Mouse (Mus musculus) spleen, postnatal 10 days (tissue): Measurements from ENCODE around the gene Oxsr1.
A peak's percentile ranks its signal among the peaks of the same experiment; 100 is the strongest.

Experiments
- DNase-seq, 2 experiments: peaks; one replicate each; pipeline ENCODE4 v3.0.0; 2021 to 2022; ENCODE audit warnings: low spot score in 2 of 2

Oxsr1 gene

DNA sequence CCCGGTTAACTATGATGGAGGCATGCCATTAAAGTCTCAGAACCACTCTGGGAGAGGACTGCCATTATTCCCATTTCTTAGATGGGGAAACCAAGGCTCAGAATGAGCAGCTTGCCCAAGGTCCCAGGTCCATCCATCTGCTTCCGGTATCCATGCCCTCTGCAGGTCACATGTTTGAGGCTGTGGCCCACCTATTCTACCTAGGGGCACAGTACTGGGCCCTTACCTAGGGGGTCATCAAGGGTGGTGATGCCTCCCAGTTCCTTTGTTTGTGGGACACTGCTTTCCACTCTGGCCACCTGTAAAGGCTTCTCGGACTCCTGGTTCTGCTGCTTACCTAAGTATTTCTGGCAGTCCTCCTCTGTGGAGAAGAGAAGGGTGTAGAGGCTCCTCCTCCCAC lies 16.1 kb upstream of the Oxsr1 start:
- DNase-seq: no peak

GRCm38 (mm10) chr9:119337842-119338241 lies 15.6 kb upstream of the Oxsr1 start:
- DNase-seq: no peak

- DNase-seq: no peak
Measured at GRCm38 (mm10) chr9:119335571-119335970, 13.3 kb upstream of the Oxsr1 start.

DNA sequence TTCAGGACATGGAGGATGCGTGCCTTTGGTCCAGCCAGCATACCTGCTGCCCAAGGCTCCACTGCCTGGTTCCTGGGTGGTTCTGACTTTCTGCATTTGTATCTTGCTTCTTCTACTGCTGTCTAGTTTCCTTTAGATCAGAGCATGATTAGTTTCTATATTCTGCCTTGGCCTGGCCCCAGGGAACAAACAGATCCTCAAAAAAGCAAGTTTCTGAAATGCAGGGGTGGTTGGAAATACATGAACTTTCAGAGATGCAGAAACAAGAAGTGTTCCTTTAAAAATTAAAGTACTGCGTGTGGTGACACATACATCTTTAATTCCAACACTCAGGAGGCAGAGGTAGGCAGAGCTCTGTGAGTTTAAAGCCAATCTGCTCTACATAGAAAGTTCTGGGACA lies 12.6 kb upstream of the Oxsr1 start:
- DNase-seq: no peak

DNA sequence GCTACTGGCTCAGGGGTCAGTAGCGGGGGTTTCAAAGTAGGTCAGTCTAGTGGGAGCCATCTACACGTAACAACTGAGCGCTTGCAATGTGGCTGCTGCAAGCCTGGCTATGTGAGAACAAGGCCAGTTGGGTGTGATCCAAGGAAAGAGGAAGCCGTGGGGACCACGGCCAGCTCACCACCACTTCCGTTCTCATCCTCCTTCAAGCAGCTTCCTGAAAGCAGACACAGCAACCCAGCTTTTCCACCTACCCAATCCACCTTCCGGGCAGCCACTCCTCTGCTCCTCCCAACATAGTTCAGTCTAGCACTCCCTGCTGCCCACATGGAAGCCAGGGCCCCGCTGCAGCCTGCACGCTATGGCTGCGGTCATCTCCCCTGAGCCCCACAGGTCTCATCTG lies 12.1 kb upstream of the Oxsr1 start:
- peak in 1 of 2 experiments; percentile 45 for DNase-seq

DNA sequence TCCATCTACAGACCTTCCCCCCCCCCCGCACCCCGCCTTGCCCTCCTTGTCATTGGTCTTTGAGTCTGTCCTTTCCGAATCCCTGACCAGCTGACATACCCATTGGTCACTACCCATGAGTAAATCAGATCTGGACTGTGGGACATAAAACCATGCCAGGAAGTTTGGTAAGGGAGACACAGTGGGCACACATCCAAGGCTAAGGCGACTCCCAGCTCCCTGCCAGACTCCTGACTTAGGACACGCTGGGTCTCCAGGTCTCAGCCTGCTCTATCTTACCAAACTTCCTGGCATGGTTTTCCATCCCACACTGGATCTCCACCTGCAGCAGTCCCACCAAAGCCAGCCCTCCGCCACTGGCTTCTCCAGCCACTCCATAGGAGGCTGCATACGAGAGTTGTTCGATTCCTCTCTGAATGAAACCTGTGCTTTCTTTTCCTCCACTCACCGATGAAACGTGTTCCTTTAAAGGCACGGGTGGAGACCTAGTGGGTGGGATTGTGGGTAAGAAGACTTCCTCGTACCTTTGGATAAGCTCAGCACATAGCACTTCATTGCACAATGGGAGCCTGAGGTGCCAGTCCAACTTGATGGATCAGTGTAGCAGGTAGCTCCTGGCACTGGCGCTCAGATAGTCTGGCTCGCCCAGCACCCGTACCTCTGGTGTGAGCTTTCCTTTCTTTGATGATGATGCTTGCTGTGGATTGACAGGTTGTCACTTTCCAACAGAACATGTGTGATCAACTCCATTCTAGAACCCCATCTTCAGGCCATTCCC lies 8.1 kb upstream of the Oxsr1 start:
- no peak for DNase-seq

DNA sequence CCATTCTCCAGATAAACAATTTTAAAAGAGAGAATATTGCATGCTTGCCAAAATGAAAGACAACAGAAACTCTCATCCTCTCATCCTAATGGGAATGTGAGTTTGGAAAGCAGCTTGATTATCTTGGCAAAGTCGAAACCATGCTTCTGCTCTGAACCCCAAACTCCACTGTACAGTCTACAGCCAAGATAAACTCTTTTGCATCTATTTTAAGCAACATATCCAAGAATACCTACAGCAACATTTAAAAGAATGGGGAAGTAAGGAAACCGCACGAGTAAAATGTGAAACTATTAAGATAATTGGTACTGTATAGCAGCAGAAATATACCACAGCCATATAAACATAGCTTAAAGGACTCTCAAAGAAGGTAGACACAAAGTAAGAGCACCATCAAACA lies 6.3 kb upstream of the Oxsr1 start:
- no peak for DNase-seq

DNA sequence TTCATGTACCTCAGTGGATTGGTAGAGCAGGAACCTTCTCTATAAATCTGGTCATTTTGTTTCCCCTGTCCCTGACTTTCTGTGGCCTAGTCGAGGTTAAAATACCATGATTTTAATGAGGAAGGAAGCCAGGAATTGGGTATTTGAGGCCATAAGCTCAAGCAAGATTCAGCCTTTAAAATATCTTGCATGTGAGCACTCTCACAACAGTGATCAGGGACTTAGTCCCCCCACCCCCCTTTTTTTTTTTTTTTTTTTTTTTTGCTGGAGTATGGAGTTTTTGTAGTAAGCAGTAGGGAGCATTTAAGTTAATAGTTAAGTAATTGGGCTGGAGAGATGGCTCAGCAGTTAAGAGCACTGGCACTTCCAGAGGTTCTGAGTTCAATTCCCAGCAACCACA lies 1.9 kb upstream of the Oxsr1 start:
- no peak for DNase-seq

GRCm38 (mm10) chr9:119323260-119323645 lies 1.0 kb upstream of the Oxsr1 start:
- no peak for DNase-seq

GRCm38 (mm10) chr9:119321392-119322229 lies 616 bp downstream of the Oxsr1 start:
- peak in 1 of 2 experiments; percentile 67 for DNase-seq

DNA sequence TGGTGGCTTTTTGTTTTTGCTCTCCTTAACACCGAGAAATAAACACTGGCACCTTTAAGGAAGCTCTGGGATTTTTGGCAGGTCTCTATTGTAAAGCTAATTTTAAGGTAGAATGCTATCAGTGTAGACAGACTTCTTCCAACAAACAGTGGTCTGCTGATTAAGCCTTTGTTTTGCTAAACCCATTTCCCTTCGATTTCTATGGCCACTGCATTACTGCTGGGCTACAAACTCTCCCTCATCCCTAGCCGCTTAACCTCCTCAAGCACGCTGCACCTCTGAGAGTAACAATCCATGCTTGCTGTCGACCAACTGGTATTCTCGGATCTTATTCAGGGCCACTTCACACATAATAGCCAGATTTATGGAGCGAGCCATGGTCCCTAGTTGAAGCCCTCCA lies 1.3 kb downstream of the Oxsr1 start:
- DNase-seq: no peak

- DNase-seq: no peak
Measured at GRCm38 (mm10) chr9:119320446-119320845, 1.8 kb downstream of the Oxsr1 start.

DNA sequence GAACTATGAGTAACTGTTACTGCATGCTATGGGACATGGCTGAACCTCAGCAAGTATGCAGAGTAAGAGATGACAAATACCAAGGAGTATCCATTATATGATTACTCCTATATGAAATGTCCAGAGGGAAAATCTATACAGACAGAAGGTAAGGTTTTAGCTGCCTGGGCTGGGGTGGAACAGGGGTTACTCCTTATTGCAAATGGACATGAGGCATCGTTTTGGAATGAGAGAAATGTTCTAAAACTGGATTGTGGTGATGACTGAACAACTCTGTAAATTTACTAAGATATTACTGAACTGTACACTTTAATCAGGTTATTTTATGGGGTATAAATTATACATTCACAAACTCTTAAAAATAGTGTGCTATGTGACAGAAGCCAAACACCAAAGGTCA lies 3.3 kb downstream of the Oxsr1 start:
- DNase-seq: no peak

GRCm38 (mm10) chr9:119313096-119313495 lies 9.1 kb downstream of the Oxsr1 start:
- no peak for DNase-seq

DNA sequence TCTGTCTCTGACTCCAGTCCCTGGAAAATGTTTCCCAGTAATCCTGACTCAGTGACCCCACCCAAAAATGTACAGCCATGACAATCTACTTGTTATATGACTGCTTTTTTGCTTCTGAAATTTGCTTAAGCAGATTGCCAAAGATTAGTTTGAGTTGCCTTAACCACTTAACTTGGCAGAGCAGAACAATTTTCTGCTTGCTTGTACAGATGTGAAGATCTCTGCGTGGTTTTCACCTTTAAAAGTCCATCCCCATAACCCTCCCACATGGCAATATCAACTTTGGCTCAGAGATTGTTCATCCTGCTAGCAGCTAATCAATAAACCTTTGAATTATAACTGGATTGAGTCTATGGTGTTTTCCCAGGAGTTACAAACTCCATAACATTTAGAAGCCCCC lies 13.2 kb downstream of the Oxsr1 start:
- DNase-seq: no peak

DNA sequence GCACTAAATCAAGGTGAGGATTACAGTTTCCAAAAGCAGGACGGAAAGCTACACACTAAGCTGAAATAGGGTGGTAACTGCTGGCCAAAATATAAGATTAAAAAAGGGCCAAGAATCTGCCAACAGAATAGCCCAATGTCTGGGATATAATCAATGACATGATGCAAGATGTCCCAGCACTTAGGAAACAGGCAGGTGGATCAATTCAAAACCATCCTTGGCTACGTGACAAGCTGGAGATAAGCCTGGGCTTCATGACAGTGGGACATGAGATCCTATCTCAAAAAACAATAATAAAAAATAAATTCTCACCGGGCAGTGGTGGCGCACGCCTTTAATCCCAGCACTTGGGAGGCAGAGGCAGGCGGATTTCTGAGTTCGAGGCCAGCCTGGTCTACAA lies 16.4 kb downstream of the Oxsr1 start:
- no peak for DNase-seq

- DNase-seq: no peak
Measured at GRCm38 (mm10) chr9:119298563-119298962, 23.7 kb downstream of the Oxsr1 start.

GRCm38 (mm10) chr9:119297696-119298095 lies 24.5 kb downstream of the Oxsr1 start:
- DNase-seq: no peak

- no peak for DNase-seq
Measured at GRCm38 (mm10) chr9:119290791-119291190, 31.4 kb downstream of the Oxsr1 start.

- no peak for DNase-seq
Measured at GRCm38 (mm10) chr9:119280894-119281682, 41.1 kb downstream of the Oxsr1 start.

DNA sequence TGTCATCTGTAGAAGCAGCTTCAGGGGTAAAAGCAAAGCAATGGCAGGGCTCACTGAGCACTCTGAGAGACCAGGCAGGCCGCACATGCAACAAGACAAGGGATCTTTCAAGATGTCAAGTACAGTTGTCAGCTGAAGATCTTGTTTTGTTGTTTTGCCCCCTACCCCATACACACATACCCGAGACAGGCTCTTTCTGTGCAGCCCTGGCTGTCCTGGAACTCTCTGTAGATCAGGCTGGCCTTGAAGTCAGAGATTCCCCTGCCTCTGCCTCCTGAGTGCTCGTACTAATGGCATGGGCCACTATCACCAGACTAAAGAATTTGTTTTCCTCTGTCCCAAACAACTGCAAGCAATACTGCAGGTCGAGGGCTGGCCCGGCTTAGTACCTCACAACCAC lies 44.2 kb downstream of the Oxsr1 start:
- DNase-seq: no peak

DNA sequence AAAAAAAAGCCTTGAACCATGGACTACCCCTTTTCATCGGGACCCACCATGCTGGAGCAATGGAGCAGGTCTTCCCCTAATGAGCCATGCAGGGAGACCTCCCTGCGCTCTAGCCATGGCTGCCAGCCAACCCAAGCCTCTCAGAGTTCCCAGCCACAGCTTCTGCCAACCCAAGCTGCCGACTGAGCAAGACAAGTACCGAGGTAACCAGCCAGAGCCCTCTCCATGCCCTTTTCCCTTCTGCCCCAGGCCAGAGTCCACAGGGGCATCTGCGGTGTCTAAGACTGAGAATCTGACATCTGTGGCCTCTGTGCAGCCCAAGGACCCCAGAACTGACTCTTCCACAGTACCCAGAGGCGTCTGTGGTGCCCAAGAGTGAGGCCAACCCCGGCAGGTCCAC lies 45.9 kb downstream of the Oxsr1 start:
- DNase-seq: no peak
